Mouse (Mus musculus): ENCODE results near the gene Ube2l6. TPM values are rescaled to one million over a fixed set of nuclear protein-coding genes. Genes with fewer than 3 reads are reported as not detected.

Gene Ube2l6
- polyA plus RNA-seq (2015; fragmentation: Illumina TruSeq; extraction: RNeasy Lipid Tissue Mini Kit (QIAGEN cat#74804); ENCODE audit: insufficient read depth, low read depth, low replicate concordance): 13.6 TPM

DNA sequence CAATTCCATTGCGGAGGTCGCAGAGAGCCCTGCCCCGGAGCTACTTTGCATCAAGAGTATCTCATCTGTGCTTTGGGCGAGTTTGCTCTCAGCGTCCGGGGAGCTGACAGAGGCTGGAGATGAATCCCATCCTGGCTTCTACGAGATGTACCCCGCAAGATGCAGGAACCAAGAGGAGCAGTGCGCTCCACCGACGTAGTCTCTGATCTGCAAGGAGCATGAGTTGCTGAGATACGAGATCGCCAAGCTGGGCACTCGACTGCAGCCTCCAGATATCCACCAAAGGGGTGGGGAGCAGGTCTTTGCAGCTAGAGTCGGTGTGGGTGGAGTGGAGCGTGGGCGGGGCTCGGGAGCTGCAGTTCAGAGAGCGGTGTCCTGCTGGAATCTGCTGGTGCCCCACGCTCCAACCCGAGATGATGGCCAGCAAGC is at the start of gene Ube2l6:
Gene Ube2l6 (plus strand): TSS at position 336 of the 429 bp plus-strand sequence.

DNA sequence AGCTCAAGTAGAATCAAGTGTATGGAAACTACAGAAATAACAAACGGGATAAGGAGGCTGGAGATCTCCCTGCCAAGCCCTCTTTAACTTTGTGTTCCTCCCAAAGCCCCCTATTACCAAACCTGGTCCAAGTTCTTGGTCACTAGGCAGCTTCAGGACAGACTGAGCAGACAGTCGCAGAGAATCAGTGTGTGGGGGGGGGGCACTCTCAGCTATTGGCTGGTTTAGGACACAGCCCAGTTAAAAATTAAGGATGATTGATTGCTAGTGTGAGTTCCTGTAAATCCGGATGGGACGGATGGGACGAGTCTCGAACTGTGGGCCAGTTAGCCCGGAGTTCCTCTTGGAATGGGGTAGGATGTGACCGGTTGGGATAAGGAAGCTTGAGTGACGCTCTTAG is 23.4 kb upstream of the Ube2l6 start, which contains the start of gene Serping1:
Gene Serping1 (minus strand): TSS at position 204 of the 400 bp plus-strand sequence.

DNA sequence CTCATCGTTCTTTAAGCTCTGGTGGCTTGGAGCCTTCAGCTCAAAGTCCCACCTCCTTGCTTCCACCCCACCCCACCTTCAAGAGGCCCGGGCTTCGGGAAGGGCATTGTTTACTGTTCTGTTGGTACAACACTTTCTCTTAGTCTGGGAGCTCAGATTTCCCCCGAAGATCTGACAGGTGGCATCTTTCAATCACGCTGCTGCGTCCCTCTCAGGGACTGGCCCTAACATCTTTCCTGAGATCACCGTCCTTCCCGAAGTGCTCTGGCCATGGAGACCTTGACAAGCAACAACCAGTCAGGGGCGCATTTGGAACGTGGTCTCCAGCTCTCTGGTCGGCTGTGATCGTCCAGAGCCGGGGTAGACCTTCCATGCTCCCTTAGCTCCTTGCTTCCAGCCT is 23.9 kb downstream of the Ube2l6 start, which contains the start of gene Smtnl1:
Gene Smtnl1 (minus strand): TSS at position 101 of the 400 bp plus-strand sequence.

DNA sequence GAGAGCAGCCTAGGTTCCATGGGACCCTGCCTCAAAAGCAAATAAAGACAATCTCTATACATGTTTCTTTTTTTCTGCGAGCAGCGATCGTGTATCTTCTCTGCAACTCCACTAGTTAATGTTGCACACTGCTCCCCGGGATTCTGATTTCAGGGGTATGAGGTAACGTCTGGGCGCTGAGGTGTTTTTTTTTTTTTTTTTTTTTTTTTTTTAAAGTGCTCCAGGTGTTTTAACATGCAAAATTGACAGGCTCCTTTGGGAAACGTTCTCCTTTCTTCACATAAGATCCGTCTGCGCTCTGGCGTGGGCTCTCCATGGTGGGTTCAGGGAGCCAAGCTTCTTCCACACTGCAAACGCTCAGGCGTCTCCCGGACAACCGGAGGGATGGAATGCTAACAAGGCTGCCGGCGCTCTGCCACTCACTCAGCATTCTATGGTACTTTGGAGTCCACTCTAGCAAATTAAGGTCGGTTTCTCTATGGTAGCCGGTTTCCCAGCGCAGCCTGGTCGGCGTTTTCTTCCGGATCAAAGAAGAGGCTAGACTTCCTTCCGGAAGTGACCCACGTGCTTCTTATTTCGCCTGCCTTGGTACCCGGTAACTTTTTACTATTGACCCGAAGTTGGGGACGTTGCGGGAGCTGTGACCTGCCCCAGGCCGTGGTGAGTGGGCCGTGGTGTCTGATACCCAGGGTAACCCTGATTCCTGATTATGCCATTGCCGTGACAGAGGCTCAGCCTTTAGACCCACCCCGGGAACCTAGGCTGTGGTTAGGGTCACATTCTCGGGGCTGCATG is 28.1 kb downstream of the Ube2l6 start, which contains the start of gene Timm10:
Gene Timm10 (plus strand): TSS at position 510 of the 795 bp plus-strand sequence.

DNA sequence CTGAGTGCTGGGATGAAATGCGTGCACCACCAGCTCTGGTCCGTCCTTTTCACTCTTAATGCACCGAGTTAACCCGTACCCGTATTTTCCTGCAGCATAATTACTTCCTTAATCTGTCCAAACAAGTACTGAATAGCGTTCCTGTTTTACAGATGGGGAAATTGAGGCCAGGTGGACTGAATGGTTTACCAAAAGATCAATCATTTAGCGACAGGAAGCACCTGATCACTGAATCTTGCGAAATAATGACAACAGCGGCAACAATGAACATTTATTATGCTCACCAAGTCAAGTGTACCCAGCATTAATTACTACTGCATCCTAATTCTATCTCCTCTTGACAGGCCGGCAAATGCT is 39.9 kb downstream of the Ube2l6 start, which contains the start of gene Slc43a1:
Gene Slc43a1 (plus strand): TSS at position 258 of the 357 bp plus-strand sequence.

Other genes starting within 250 kb of the Ube2l6 start
- 18.0 TPM for gene Ctnnd1, start 148.1 kb upstream of the Ube2l6 start, polyA plus RNA-seq (2015; fragmentation: Illumina TruSeq; extraction: RNeasy Lipid Tissue Mini Kit (QIAGEN cat#74804); ENCODE audit: insufficient read depth, low read depth, low replicate concordance)
- not detected for gene Btbd18, start 139.7 kb upstream of the Ube2l6 start, polyA plus RNA-seq (2015; fragmentation: Illumina TruSeq; extraction: RNeasy Lipid Tissue Mini Kit (QIAGEN cat#74804); ENCODE audit: insufficient read depth, low read depth, low replicate concordance)
- gene Selenoh, start 128.1 kb upstream of the Ube2l6 start, polyA plus RNA-seq (2015; fragmentation: Illumina TruSeq; extraction: RNeasy Lipid Tissue Mini Kit (QIAGEN cat#74804); ENCODE audit: insufficient read depth, low read depth, low replicate concordance): 5.8 TPM
- gene Gm28635, start 120.8 kb upstream of the Ube2l6 start, polyA plus RNA-seq (2015; fragmentation: Illumina TruSeq; extraction: RNeasy Lipid Tissue Mini Kit (QIAGEN cat#74804); ENCODE audit: insufficient read depth, low read depth, low replicate concordance): not detected
- 5.5 TPM for gene Med19, start 120.4 kb upstream of the Ube2l6 start, polyA plus RNA-seq (2015; fragmentation: Illumina TruSeq; extraction: RNeasy Lipid Tissue Mini Kit (QIAGEN cat#74804); ENCODE audit: insufficient read depth, low read depth, low replicate concordance)
- 10.3 TPM for gene Tmx2, start 119.7 kb upstream of the Ube2l6 start, polyA plus RNA-seq (2015; fragmentation: Illumina TruSeq; extraction: RNeasy Lipid Tissue Mini Kit (QIAGEN cat#74804); ENCODE audit: insufficient read depth, low read depth, low replicate concordance)
- gene Zdhhc5, start 83.6 kb upstream of the Ube2l6 start, polyA plus RNA-seq (2015; fragmentation: Illumina TruSeq; extraction: RNeasy Lipid Tissue Mini Kit (QIAGEN cat#74804); ENCODE audit: insufficient read depth, low read depth, low replicate concordance): 6.6 TPM
- 3.8 TPM for gene Clp1, start 71.5 kb upstream of the Ube2l6 start, polyA plus RNA-seq (2015; fragmentation: Illumina TruSeq; extraction: RNeasy Lipid Tissue Mini Kit (QIAGEN cat#74804); ENCODE audit: insufficient read depth, low read depth, low replicate concordance)
- gene Ypel4, start 64.8 kb upstream of the Ube2l6 start, polyA plus RNA-seq (2015; fragmentation: Illumina TruSeq; extraction: RNeasy Lipid Tissue Mini Kit (QIAGEN cat#74804); ENCODE audit: insufficient read depth, low read depth, low replicate concordance): 2.0 TPM
- gene Gm19426, start 55.2 kb upstream of the Ube2l6 start, polyA plus RNA-seq (2015; fragmentation: Illumina TruSeq; extraction: RNeasy Lipid Tissue Mini Kit (QIAGEN cat#74804); ENCODE audit: insufficient read depth, low read depth, low replicate concordance): not detected
- 120 TPM for gene Serping1, start 23.4 kb upstream of the Ube2l6 start, polyA plus RNA-seq (2015; fragmentation: Illumina TruSeq; extraction: RNeasy Lipid Tissue Mini Kit (QIAGEN cat#74804); ENCODE audit: insufficient read depth, low read depth, low replicate concordance)
- gene Smtnl1, start 23.8 kb downstream of the Ube2l6 start, polyA plus RNA-seq (2015; fragmentation: Illumina TruSeq; extraction: RNeasy Lipid Tissue Mini Kit (QIAGEN cat#74804); ENCODE audit: insufficient read depth, low read depth, low replicate concordance): not detected
- 9.3 TPM for gene Timm10, start 28.2 kb downstream of the Ube2l6 start, polyA plus RNA-seq (2015; fragmentation: Illumina TruSeq; extraction: RNeasy Lipid Tissue Mini Kit (QIAGEN cat#74804); ENCODE audit: insufficient read depth, low read depth, low replicate concordance)
- gene Slc43a1, start 40.0 kb downstream of the Ube2l6 start, polyA plus RNA-seq (2015; fragmentation: Illumina TruSeq; extraction: RNeasy Lipid Tissue Mini Kit (QIAGEN cat#74804); ENCODE audit: insufficient read depth, low read depth, low replicate concordance): 2.1 TPM
- 1.6 TPM for gene Rtn4rl2, start 87.9 kb downstream of the Ube2l6 start, polyA plus RNA-seq (2015; fragmentation: Illumina TruSeq; extraction: RNeasy Lipid Tissue Mini Kit (QIAGEN cat#74804); ENCODE audit: insufficient read depth, low read depth, low replicate concordance)
- gene Slc43a3, start 137.8 kb downstream of the Ube2l6 start, polyA plus RNA-seq (2015; fragmentation: Illumina TruSeq; extraction: RNeasy Lipid Tissue Mini Kit (QIAGEN cat#74804); ENCODE audit: insufficient read depth, low read depth, low replicate concordance): 43.6 TPM
- gene Prg2, start 181.6 kb downstream of the Ube2l6 start, polyA plus RNA-seq (2015; fragmentation: Illumina TruSeq; extraction: RNeasy Lipid Tissue Mini Kit (QIAGEN cat#74804); ENCODE audit: insufficient read depth, low read depth, low replicate concordance): not detected
- gene Prg3, start 189.4 kb downstream of the Ube2l6 start, polyA plus RNA-seq (2015; fragmentation: Illumina TruSeq; extraction: RNeasy Lipid Tissue Mini Kit (QIAGEN cat#74804); ENCODE audit: insufficient read depth, low read depth, low replicate concordance): not detected
- 24.0 TPM for gene Ssrp1, start 238.4 kb downstream of the Ube2l6 start, polyA plus RNA-seq (2015; fragmentation: Illumina TruSeq; extraction: RNeasy Lipid Tissue Mini Kit (QIAGEN cat#74804); ENCODE audit: insufficient read depth, low read depth, low replicate concordance)
- gene P2rx3, start 238.6 kb downstream of the Ube2l6 start, polyA plus RNA-seq (2015; fragmentation: Illumina TruSeq; extraction: RNeasy Lipid Tissue Mini Kit (QIAGEN cat#74804); ENCODE audit: insufficient read depth, low read depth, low replicate concordance): 2.8 TPM
- 22.3 TPM for gene Tnks1bp1, start 249.2 kb downstream of the Ube2l6 start, polyA plus RNA-seq (2015; fragmentation: Illumina TruSeq; extraction: RNeasy Lipid Tissue Mini Kit (QIAGEN cat#74804); ENCODE audit: insufficient read depth, low read depth, low replicate concordance)